Mouse (Mus musculus) lung, embryonic 16.5 days (tissue): ENCODE measurements around the gene Rapgef1. TPM values are rescaled to one million over a fixed set of nuclear protein-coding genes. Genes with fewer than 3 reads are reported as not detected.

Experiments
- ATAC-seq: fragments of 200-750 bp; cut with Nextera tagmentation; 2 replicates; pipeline ENCODE4 v1.8.0; 2017; ENCODE audit warnings: low read depth, mild to moderate bottlenecking, moderate library complexity
- H3K27ac ChIP-seq: fragments of 300-500 bp; sonication (generic); 2 replicates; pipeline ENCODE4 v1.5.1; 2014; ENCODE audit warnings: mild to moderate bottlenecking, control low read depth, low read length
- H3K27me3 ChIP-seq: fragments of 300-500 bp; sonication (generic); 2 replicates; pipeline ENCODE4 v1.6.1; 2014; ENCODE audit warnings: low read depth, low read length, mixed read lengths; ENCODE audit not compliant: control insufficient read depth, insufficient read depth
- H3K36me3 ChIP-seq: fragments of 300-500 bp; sonication (generic); 2 replicates; pipeline ENCODE4 v1.6.1; 2014; ENCODE audit warnings: low read length; ENCODE audit not compliant: control insufficient read depth, insufficient read depth
- H3K4me1 ChIP-seq: fragments of 300-500 bp; sonication (generic); replicated peaks from 2 replicates; pipeline ENCODE4 v1.6.1; 2014; ENCODE audit warnings: low read length, mixed read lengths; ENCODE audit not compliant: control insufficient read depth, insufficient read depth
- H3K4me2 ChIP-seq: fragments of 300-500 bp; sonication (generic); 2 replicates; pipeline ENCODE4 v1.6.1; 2014; ENCODE audit warnings: low read depth, low read length, control low read depth
- H3K4me3 ChIP-seq: fragments of 300-500 bp; sonication (generic); 2 replicates; pipeline ENCODE4 v1.5.1; 2014; ENCODE audit warnings: mild to moderate bottlenecking, low read length, control low read depth
- H3K9ac ChIP-seq: fragments of 300-500 bp; sonication (generic); 2 replicates; pipeline ENCODE4 v1.6.1; 2014; ENCODE audit warnings: low read length, control low read depth
- H3K9me3 ChIP-seq: fragments of 300-500 bp; sonication (generic); 2 replicates; pipeline ENCODE4 v1.6.1; 2016; ENCODE audit warnings: low read length; ENCODE audit not compliant: control insufficient read depth
- WGBS: fragments of 180-500 bp; shearing (Covaris S2); extraction: QIAGEN DNeasy Blood & Tissue Kit; methylation state at CpG from one replicate; pipeline ENCODE4 v1.1.7; 2014; 5-methylcytosine and 5-hydroxymethylcytosine counted together
- polyA plus RNA-seq: library from polyadenylated mRNA; unstranded; fragments of >200 nt; fragmentation: Nextera tagmentation; extraction: Ambion mirVana; gene quantifications from 2 replicates; pipeline ENCODE4 v1.2.1, GENCODE M21; 2015

Rapgef1 gene
- polyA plus RNA-seq, 1 experiment from 2014 or later: 10.7 TPM

GRCm38 (mm10) chr2:29683261-29683999 is 63.9 kb downstream of the Rapgef1 start:
- H3K9ac ChIP-seq: no peak overlapping the region
- H3K4me2 ChIP-seq: no peak overlapping the region
- H3K27ac ChIP-seq: no peak overlapping the region
- WGBS: 92% methylated on average over 7 of the region's 7 CpGs
- H3K36me3 ChIP-seq: no peaks in the 10 kb centered on the region; the same call in none of the 2 replicates
- H3K9me3 ChIP-seq: no peaks in the 10 kb centered on the region
- H3K4me3 ChIP-seq: no peak overlapping the region
- H3K4me1 ChIP-seq: no peaks in the 10 kb centered on the region
- no peaks in the 10 kb centered on the region for H3K27me3 ChIP-seq
- no peak for ATAC-seq

- H3K36me3 ChIP-seq: peaks cover 4% of the 10 kb centered on the region
- no peak overlapping the region for H3K27ac ChIP-seq
- H3K4me2 ChIP-seq: no peak overlapping the region
- no peak overlapping the region for H3K9ac ChIP-seq
- WGBS: 43% methylated on average over 2 of the region's 2 CpGs
- no peaks in the 10 kb centered on the region for H3K4me1 ChIP-seq
- H3K9me3 ChIP-seq: no peaks in the 10 kb centered on the region
- no peak overlapping the region for H3K4me3 ChIP-seq
- ATAC-seq: no peak
- H3K27me3 ChIP-seq: no peaks in the 10 kb centered on the region
These were observed 65.0 kb downstream of the Rapgef1 start for GRCm38 (mm10) chr2:29684498-29684897.

GRCm38 (mm10) chr2:29689014-29689413 is 69.5 kb downstream of the Rapgef1 start:
- peaks cover 19% of the 10 kb centered on the region for H3K36me3 ChIP-seq
- no peak overlapping the region for H3K4me2 ChIP-seq
- no peak overlapping the region for H3K4me3 ChIP-seq
- no peak for ATAC-seq
- no peak overlapping the region for H3K9ac ChIP-seq
- no peaks in the 10 kb centered on the region for H3K4me1 ChIP-seq
- WGBS: 79% methylated on average over 7 of the region's 7 CpGs
- H3K27me3 ChIP-seq: no peaks in the 10 kb centered on the region
- H3K27ac ChIP-seq: no peak overlapping the region
- H3K9me3 ChIP-seq: no peaks in the 10 kb centered on the region

DNA sequence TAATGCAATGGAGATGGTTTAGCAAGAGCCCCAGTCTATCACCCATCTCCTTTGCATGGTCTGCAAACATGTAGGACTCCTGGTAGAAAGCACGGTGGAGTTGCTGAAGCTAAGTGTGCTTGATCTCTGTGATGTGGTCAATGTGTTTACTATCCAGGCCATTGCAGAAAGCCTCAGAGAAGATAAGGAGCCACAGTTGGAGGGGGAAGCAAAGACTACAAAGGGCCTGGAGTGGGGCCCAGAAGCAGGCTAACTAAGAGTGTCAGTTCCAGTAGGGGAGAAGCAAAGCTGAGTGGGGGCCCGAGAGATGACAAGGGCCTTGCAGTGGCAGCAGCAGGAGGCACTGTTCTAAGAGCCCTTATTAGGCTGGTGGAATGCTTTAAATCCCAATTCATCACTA is 70.0 kb downstream of the Rapgef1 start:
- H3K36me3 ChIP-seq: peaks cover 19% of the 10 kb centered on the region

GRCm38 (mm10) chr2:29691068-29691467 is 71.5 kb downstream of the Rapgef1 start:
- WGBS: 73% methylated on average over 5 of the region's 5 CpGs
- Histone ChIP-seq H3K4me2 (no peak overlapping the region), H3K27me3 (no peaks in the 10 kb centered on the region), H3K4me3 (no peak overlapping the region), H3K4me1 (no peaks in the 10 kb centered on the region), H3K27ac (no peak overlapping the region), H3K9me3 (no peaks in the 10 kb centered on the region), H3K36me3 (peaks cover 19% of the 10 kb centered on the region), H3K9ac (no peak overlapping the region)
- ATAC-seq: no peak

More for the DNA sequence above, 70.0 kb downstream of the Rapgef1 start:
- no peak overlapping the region for H3K27ac ChIP-seq
- no peak overlapping the region for H3K4me3 ChIP-seq
- ATAC-seq: no peak
- no peaks in the 10 kb centered on the region for H3K27me3 ChIP-seq
- 45% methylated on average over 2 of the region's 2 CpGs for WGBS
- no peaks in the 10 kb centered on the region for H3K4me1 ChIP-seq
- H3K9ac ChIP-seq: no peak overlapping the region
- no peaks in the 10 kb centered on the region for H3K9me3 ChIP-seq
- H3K4me2 ChIP-seq: no peak overlapping the region

DNA sequence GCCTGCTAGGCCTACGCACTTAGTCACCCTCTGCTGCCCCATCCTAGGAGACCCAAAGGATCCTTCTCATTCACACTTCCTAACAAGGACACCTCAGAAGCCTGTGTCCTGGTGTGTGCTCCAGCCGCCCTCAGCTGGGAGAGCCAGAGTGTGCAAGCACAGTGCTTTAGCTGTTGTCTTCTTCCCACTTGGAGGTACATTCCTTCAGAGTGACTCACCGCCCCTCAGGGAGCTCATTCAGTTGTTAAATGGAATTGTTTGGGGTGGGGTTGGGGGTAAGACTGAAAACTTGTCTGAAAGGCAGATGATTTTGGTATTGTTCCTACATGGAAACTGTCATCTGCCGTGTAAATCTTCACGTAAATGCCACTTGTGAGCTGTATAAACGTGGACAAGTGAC is 72.0 kb downstream of the Rapgef1 start:
- Histone ChIP-seq H3K36me3 (peaks cover 19% of the 10 kb centered on the region), H3K9me3 (no peaks in the 10 kb centered on the region), H3K4me2 (no peak overlapping the region), H3K27ac (no peak overlapping the region), H3K4me1 (no peaks in the 10 kb centered on the region), H3K27me3 (no peaks in the 10 kb centered on the region), H3K9ac (no peak overlapping the region), H3K4me3 (no peak overlapping the region)
- 70% methylated on average over 6 of the region's 6 CpGs for WGBS
- no peak for ATAC-seq

DNA sequence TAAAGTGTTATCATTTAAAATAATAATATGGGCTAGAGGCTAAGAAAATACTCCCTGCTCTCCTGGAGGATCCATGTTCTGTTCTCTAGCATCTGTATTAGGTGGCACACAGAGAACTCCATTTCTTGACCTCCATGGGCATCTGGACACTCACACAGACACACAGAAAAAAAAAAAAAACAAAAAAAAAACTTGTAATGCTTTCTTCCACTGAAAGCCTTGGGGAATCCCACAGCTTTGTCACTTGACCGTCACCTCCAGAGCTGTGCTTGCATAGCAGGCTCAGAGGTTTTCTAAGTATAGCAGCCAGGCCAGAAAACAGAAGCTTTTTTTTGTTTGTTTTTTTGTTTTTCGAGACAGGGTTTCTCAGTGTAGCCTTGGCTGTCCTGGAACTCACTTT is 72.7 kb downstream of the Rapgef1 start:
- Histone ChIP-seq H3K4me1 (no peaks in the 10 kb centered on the region), H3K9me3 (no peaks in the 10 kb centered on the region), H3K9ac (no peak overlapping the region), H3K4me2 (no peak overlapping the region), H3K27ac (no peak overlapping the region), H3K27me3 (no peaks in the 10 kb centered on the region), H3K4me3 (no peak overlapping the region), H3K36me3 (peaks cover 19% of the 10 kb centered on the region)
- WGBS: 90% methylated on average over 2 of the region's 2 CpGs
- ATAC-seq: no peak

- peaks cover 22% of the 10 kb centered on the region for H3K36me3 ChIP-seq
- no peak for ATAC-seq
- 75% methylated on average over 7 of the region's 7 CpGs for WGBS
- H3K9me3 ChIP-seq: no peaks in the 10 kb centered on the region
- no peak overlapping the region for H3K9ac ChIP-seq
- no peak overlapping the region for H3K27ac ChIP-seq
- no peaks in the 10 kb centered on the region for H3K27me3 ChIP-seq
- no peak overlapping the region for H3K4me3 ChIP-seq
- no peak overlapping the region for H3K4me2 ChIP-seq
- no peaks in the 10 kb centered on the region for H3K4me1 ChIP-seq
These were observed 76.8 kb downstream of the Rapgef1 start for GRCm38 (mm10) chr2:29696207-29696800.

GRCm38 (mm10) chr2:29698421-29699290 is 79.1 kb downstream of the Rapgef1 start:
- Histone ChIP-seq H3K4me1 (no peaks in the 10 kb centered on the region), H3K27ac (no peak overlapping the region), H3K4me3 (no peak overlapping the region), H3K9ac (no peak overlapping the region), H3K9me3 (no peaks in the 10 kb centered on the region), H3K36me3 (peaks cover 34% of the 10 kb centered on the region), H3K27me3 (no peaks in the 10 kb centered on the region), H3K4me2 (no peak overlapping the region)
- 88% methylated on average over 6 of the region's 6 CpGs for WGBS
- ATAC-seq: no peak
